23 mouse cellular contexts compared by ENCODE assay signal in genomic region chr10:120565992-120566391, GRCm38 (mm10).
A peak's percentile ranks its signal among the peaks of the same experiment; 100 is the strongest.
DNase-seq lines count a peak whose midpoint lies in the region; ATAC-seq and TF ChIP-seq lines count a peak whose summit lies in the region.
"Had no signal": no experiment of that assay in that cellular context is flagged by ENCODE, and none has a peak within 500 bp of the region (broad histone marks: within the 10 kb centered on the region; RNA-seq: fewer than 3 reads in every experiment).

No protein-coding gene starts in this region.

- no peak overlapping the region for H3K27ac ChIP-seq in hindbrain, postnatal 0 days
- H3K27ac ChIP-seq in hindbrain, embryonic 10.5 days = no peak overlapping the region
- H3K27ac ChIP-seq in liver, postnatal 0 days (ENCODE audit: low read depth) = no peak overlapping the region
- no peak overlapping the region for H3K27ac ChIP-seq in liver, embryonic 11.5 days (ENCODE audit: low read depth, low read length)
- no peak overlapping the region for H3K27ac ChIP-seq in forebrain, embryonic 14.5 days (ENCODE audit: low read depth, low read length)
- H3K27ac ChIP-seq: embryonic facial prominence, embryonic 12.5 days; heart, embryonic 13.5 days; hindbrain, embryonic 12.5 days had no signal

- no peaks in the 10 kb centered on the region for H3K9me3 ChIP-seq in hindbrain, postnatal 0 days (ENCODE audit: low read length)
- no peaks in the 10 kb centered on the region for H3K9me3 ChIP-seq in hindbrain, embryonic 10.5 days
- H3K9me3 ChIP-seq in liver, postnatal 0 days (ENCODE audit: low read length) = no peaks in the 10 kb centered on the region
- H3K9me3 ChIP-seq in liver, embryonic 11.5 days (ENCODE audit: control insufficient read depth, low read length) = no peaks in the 10 kb centered on the region
- no peaks in the 10 kb centered on the region for H3K9me3 ChIP-seq in forebrain, embryonic 14.5 days (replicated peaks; ENCODE audit: control insufficient read depth, low read length)
- H3K9me3 ChIP-seq: embryonic facial prominence, embryonic 12.5 days; heart, embryonic 13.5 days had no signal

- no peak for TF ChIP-seq EP300 in liver, postnatal 0 days (IDR thresholded peaks at IDR 0.05; ENCODE audit: low read depth)

- no peak for DNase-seq in hindbrain, postnatal 0 days (ENCODE audit: low spot score)
- DNase-seq in hindbrain, embryonic 10.5 days (ENCODE audit: low spot score) = no peak
- no peak for DNase-seq in liver, postnatal 0 days
- DNase-seq in liver, embryonic 11.5 days (ENCODE audit: low spot score) = no peak
- DNase-seq in ES-CJ7 (ENCODE audit: low read depth, low spot score) (peak; percentile 61), R1 (ENCODE audit: low read depth, low spot score) (peak; percentile 80)
- no peak for DNase-seq in forebrain, embryonic 14.5 days (ENCODE audit: low spot score)
- no peak for DNase-seq in left cerebral cortex, postnatal 36 days (ENCODE audit: low spot score in 2 of 2)
- DNase-seq: adrenal gland, adult 8-10 months; adrenal gland, postnatal 36 days; B cell, adult 2 months; cerebellum, adult 11 months; cerebellum, adult 8-10 months; cerebellum, postnatal 14 days; gastrocnemius, postnatal 10 days; heart, postnatal 36 days had no signal

- H3K4me1 ChIP-seq in hindbrain, postnatal 0 days (ENCODE audit: insufficient read depth, low read length) = peaks cover 6% of the 10 kb centered on the region; the same call in 1 of the 2 replicates
- H3K4me1 ChIP-seq in hindbrain, embryonic 10.5 days (replicated peaks) = peaks cover 15% of the 10 kb centered on the region
- no peaks in the 10 kb centered on the region for H3K4me1 ChIP-seq in liver, postnatal 0 days (ENCODE audit: insufficient read depth)
- no peaks in the 10 kb centered on the region for H3K4me1 ChIP-seq in liver, embryonic 11.5 days (replicated peaks; ENCODE audit: control insufficient read depth, insufficient read depth, low read length)
- H3K4me1 ChIP-seq in forebrain, embryonic 14.5 days (ENCODE audit: control insufficient read depth, insufficient read depth, low read length) = no peaks in the 10 kb centered on the region; the same call in 1 of the 2 replicates

- no peaks in the 10 kb centered on the region for H3K27me3 ChIP-seq in hindbrain, postnatal 0 days (ENCODE audit: insufficient read depth, low read length)
- no peaks in the 10 kb centered on the region for H3K27me3 ChIP-seq in hindbrain, embryonic 10.5 days (ENCODE audit: insufficient read depth, poor library complexity, severe bottlenecking)
- H3K27me3 ChIP-seq in liver, postnatal 0 days (ENCODE audit: insufficient read depth, low read length) = no peaks in the 10 kb centered on the region
- no peaks in the 10 kb centered on the region for H3K27me3 ChIP-seq in liver, embryonic 11.5 days (replicated peaks; ENCODE audit: control insufficient read depth, insufficient read depth, low read length)
- H3K27me3 ChIP-seq in forebrain, embryonic 14.5 days (replicated peaks; ENCODE audit: control insufficient read depth, insufficient read depth, low read length) = no peaks in the 10 kb centered on the region
- H3K27me3 ChIP-seq: embryonic facial prominence, embryonic 12.5 days had no signal

- no peak overlapping the region for H3K9ac ChIP-seq in hindbrain, postnatal 0 days (replicated peaks; ENCODE audit: low read length)
- no peak overlapping the region for H3K9ac ChIP-seq in liver, postnatal 0 days (replicated peaks)
- no peak overlapping the region for H3K9ac ChIP-seq in liver, embryonic 11.5 days (ENCODE audit: low read depth, low read length)
- no peak overlapping the region for H3K9ac ChIP-seq in forebrain, embryonic 14.5 days (ENCODE audit: low read length)
- H3K9ac ChIP-seq: embryonic facial prominence, embryonic 12.5 days; heart, embryonic 13.5 days; hindbrain, embryonic 12.5 days had no signal

- TF ChIP-seq CTCF in hindbrain, postnatal 0 days (IDR thresholded peaks at IDR 0.05; ENCODE audit: low read depth) = 0 out of 2 replicates have a peak, but pooled peaks have one; percentile 15
- TF ChIP-seq CTCF in liver, postnatal 0 days (IDR thresholded peaks at IDR 0.05; ENCODE audit: low read depth) = peak; percentile 12; the same call in 1 of the 2 replicates

- no peak overlapping the region for H3K4me2 ChIP-seq in hindbrain, postnatal 0 days (ENCODE audit: low read depth, low read length)
- no peak overlapping the region for H3K4me2 ChIP-seq in liver, postnatal 0 days (ENCODE audit: low read depth, low read length)
- H3K4me2 ChIP-seq in liver, embryonic 11.5 days = no peak overlapping the region
- no peak overlapping the region for H3K4me2 ChIP-seq in forebrain, embryonic 14.5 days (ENCODE audit: low read length)
- H3K4me2 ChIP-seq: embryonic facial prominence, embryonic 12.5 days; heart, embryonic 13.5 days; hindbrain, embryonic 12.5 days had no signal

- no peak for ATAC-seq in hindbrain, postnatal 0 days
- no peak for ATAC-seq in liver, postnatal 0 days
- ATAC-seq in liver, embryonic 11.5 days (replicated peaks; ENCODE audit: low FRiP score) = no peak
- no peak for ATAC-seq in forebrain, embryonic 14.5 days
- ATAC-seq: CD4-positive, CD25-positive, alpha-beta regulatory T cell, adult 4 months; forebrain, embryonic 16.5 days; hindbrain, embryonic 16.5 days had no signal

- H3K36me3 ChIP-seq in hindbrain, postnatal 0 days (ENCODE audit: insufficient read depth, low read length) = no peaks in the 10 kb centered on the region
- H3K36me3 ChIP-seq in hindbrain, embryonic 10.5 days = no peaks in the 10 kb centered on the region
- H3K36me3 ChIP-seq in liver, postnatal 0 days (replicated peaks; ENCODE audit: insufficient read depth, low read length) = no peaks in the 10 kb centered on the region
- H3K36me3 ChIP-seq in liver, embryonic 11.5 days (ENCODE audit: control insufficient read depth, insufficient read depth, low read length) = no peaks in the 10 kb centered on the region
- no peaks in the 10 kb centered on the region for H3K36me3 ChIP-seq in forebrain, embryonic 14.5 days (ENCODE audit: control insufficient read depth, insufficient read depth, low read length)
- H3K36me3 ChIP-seq: embryonic facial prominence, embryonic 12.5 days; G1E; heart, embryonic 13.5 days; hindbrain, embryonic 12.5 days had no signal

- H3K4me3 ChIP-seq in hindbrain, postnatal 0 days (ENCODE audit: low read length) = no peak overlapping the region
- no peak overlapping the region for H3K4me3 ChIP-seq in hindbrain, embryonic 10.5 days
- H3K4me3 ChIP-seq in liver, postnatal 0 days (ENCODE audit: low read depth, low read length) = no peak overlapping the region
- H3K4me3 ChIP-seq in liver, embryonic 11.5 days (ENCODE audit: low read depth, low read length) = no peak overlapping the region
- H3K4me3 ChIP-seq in forebrain, embryonic 14.5 days (ENCODE audit: low read depth, low read length) = no peak overlapping the region
- H3K4me3 ChIP-seq: embryonic facial prominence, embryonic 12.5 days; heart, embryonic 13.5 days; hindbrain, embryonic 12.5 days had no signal

- intact Hi-C loops in left cerebral cortex, postnatal 36 days (cut with DNase I) = no loop called here

- 93% methylated on average over 4 of the region's 4 CpGs for WGBS in hindbrain, postnatal 0 days
- 93% methylated on average over 4 of the region's 4 CpGs for WGBS in hindbrain, embryonic 10.5 days
- 90% methylated on average over 4 of the region's 4 CpGs for WGBS in liver, postnatal 0 days (ENCODE audit: insufficient replicate concordance)
- 94% methylated on average over 4 of the region's 4 CpGs for WGBS in liver, embryonic 11.5 days
- 95% methylated on average over 4 of the region's 4 CpGs for WGBS in forebrain, embryonic 14.5 days

Comparison
In these comparisons a context has a peak if more than half of its experiments do, and no peak if none do; other contexts are left out.
1. DNase-seq: peak in ES-CJ7 (single experiment) and R1 (single experiment); none in hindbrain, postnatal 0 days (single experiment), hindbrain, embryonic 10.5 days (single experiment), liver, postnatal 0 days (single experiment), liver, embryonic 11.5 days (single experiment), forebrain, embryonic 14.5 days (single experiment) and left cerebral cortex, postnatal 36 days (0 of 2).